Mouse (Mus musculus) lung, postnatal 0 days (tissue): ENCODE data around the gene Os9.

Source experiments
- CTCF ChIP-seq: IDR thresholded peaks from 2 replicates; pipeline ENCODE4 v1.5.1; 2016; ENCODE audit warnings: antibody characterized with exemption, mild to moderate bottlenecking
- EP300 ChIP-seq: IDR thresholded peaks from 2 replicates; pipeline ENCODE4 v1.6.1; 2016; ENCODE audit warnings: antibody characterized with exemption, mild to moderate bottlenecking, control low read depth

GRCm38 (mm10) chr10:127145303-127145702 is 24.4 kb upstream of the Os9 start:
- TF ChIP-seq CTCF (no peak), EP300 (no peak)
